Mouse (Mus musculus) adrenal gland, postnatal 36 days (tissue): Measurements from ENCODE around the gene 1520401A03Rik. TPM values are rescaled to one million over a fixed set of nuclear protein-coding genes. Genes with fewer than 3 reads are reported as not detected.

Experiments used
- DNase-seq, 2 experiments: peaks; one replicate each; pipeline ENCODE4 v3.0.0; 2021; ENCODE audit warnings: mixed read lengths in 1 of 2
- total RNA-seq, 2 experiments: library from RNA; stranded (reverse); gene quantifications; 2 replicates each; pipeline ENCODE4 v1.2.3; 2021

1520401A03Rik gene
- total RNA-seq, 2 experiments from 2014 or later = 7.7 to 23.0 TPM

DNA sequence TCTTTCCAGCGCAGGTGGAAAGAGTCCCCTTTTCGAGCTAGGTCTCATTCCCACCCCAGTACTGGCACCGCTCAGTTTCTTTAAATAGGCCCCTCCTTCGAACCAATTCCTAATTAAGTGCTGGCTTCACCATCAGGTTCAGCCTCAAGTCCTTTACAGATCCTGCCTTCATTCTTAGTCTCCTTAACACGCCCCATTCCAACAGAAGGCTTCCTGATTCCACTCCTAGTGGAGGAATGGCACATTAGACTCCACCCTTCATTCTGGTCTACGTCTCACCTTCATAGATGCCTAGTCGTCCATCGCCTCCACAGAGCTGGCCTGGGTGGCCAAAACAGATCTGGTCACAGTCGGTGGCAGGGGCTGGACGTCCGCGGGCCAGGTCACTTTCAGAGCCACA, 20.4 kb upstream of the 1520401A03Rik start:
- DNase-seq = no peak

- peak; percentile 28 to 69 for DNase-seq
Observed at GRCm38 (mm10) chr17:23742210-23742793, 19.7 kb upstream of the 1520401A03Rik start.

DNA sequence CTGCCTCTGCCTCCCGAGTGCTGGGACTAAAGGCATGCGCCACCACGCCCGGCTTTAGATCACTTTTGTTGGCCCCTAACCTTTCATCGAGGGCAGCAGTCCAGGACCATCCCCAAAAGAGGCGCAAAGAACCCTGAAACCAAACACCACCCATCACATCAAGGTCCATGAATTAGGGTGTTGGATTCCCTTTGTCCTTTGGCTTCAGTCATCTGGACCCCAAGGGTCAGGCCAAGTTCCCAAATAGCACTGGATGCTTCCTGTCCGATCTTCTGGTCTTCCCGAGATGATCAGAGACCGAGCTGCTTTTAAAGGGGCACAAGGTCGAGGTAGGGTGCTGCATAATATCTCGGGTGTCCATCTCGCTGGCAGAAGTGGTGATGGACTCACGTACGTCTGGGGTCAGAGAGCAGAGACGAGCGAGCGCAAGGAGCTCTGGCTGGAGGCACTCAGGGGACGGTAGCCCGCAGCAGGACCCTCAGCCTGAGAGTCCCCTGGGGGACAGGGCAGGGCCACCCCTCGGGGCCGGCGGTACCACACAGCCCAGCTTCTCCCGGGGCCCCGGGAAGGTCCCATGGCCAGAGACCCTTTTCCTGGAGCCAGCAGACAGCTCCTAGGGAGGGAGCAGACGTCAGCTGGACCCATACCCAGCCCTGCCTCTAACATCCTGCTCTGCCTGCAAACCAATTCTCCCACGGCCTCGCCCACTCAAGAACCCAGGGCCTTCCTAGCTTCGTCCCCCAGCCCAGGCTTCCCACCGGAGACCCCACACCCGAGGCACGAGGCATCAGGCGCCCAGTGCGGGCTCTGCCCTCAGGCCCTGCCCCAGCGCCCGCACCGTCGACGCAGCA, 19.0 kb upstream of the 1520401A03Rik start:
- no peak for DNase-seq

- no peak for DNase-seq
Observed at GRCm38 (mm10) chr17:23740598-23741021, 18.0 kb upstream of the 1520401A03Rik start, which contains the start of gene Paqr4. TSS of gene Paqr4 (minus strand) at chr17:23740867.

DNA sequence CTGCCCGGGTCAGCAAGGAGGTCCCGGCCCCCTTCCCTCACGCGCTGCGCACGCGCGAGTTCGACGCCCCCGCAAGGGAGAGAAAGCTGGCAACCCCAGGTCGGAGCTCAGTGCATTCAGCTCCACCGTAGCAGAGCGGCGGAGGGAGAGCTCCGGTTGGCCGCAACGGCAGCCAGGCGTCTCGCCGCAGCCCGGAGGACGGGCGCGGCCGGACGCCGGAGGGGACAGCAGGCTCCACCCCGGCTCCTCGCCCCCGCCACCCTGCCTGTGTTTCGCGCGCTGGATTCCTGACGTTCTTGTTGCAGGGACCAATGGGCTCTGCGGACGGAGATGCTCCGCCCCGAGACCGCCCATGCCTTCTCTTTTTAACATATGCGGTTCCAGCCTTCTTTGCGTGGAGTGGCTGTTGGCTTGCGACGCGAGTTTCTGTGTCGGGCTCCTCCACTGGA, 17.6 kb upstream of the 1520401A03Rik start:
- peak; percentile 94 for DNase-seq

- peak; percentile 28 to 43 for DNase-seq
Observed at GRCm38 (mm10) chr17:23739202-23740135, 16.9 kb upstream of the 1520401A03Rik start.

DNA sequence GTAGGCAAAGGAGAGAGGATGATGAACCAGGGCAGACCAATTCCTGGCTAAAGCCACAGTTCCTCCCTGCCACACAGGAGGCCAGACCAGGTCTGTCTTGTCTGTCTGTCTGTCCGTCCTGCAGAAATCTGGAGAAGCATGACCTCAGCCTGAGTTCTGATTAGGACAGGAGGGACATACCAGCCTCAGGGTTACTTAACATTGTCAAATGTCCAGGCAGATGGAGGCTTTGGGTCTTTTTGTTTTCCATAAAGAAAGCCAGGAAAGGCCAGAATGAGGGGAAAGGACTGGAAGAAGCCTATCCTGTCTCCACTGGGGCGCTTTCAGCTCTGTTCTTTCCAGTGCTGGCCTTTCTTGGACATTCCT, 16.2 kb upstream of the 1520401A03Rik start:
- DNase-seq = no peak

GRCm38 (mm10) chr17:23737493-23738445, 15.2 kb upstream of the 1520401A03Rik start:
- DNase-seq = no peak

DNA sequence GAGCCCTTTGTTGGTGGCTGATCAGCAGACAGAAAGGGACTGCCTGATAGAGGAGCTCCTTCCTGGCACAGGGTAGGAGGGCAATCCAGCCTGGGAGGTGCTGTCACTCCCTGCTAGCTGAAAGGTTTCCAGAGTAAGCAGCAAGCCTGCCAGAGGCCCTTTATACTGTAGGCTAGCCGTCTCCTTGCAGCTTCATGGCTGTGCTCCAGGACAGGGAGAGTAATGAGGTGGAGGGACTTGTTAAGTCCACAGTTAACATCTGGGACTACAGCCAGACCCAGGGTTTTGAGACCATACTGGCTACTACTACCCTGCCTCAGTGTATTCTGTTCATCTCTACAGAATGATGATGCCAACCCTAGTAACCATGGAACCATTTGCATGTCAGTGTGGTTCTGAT, 11.8 kb upstream of the 1520401A03Rik start:
- DNase-seq = no peak

GRCm38 (mm10) chr17:23730441-23730840, 7.9 kb upstream of the 1520401A03Rik start:
- no peak for DNase-seq

DNA sequence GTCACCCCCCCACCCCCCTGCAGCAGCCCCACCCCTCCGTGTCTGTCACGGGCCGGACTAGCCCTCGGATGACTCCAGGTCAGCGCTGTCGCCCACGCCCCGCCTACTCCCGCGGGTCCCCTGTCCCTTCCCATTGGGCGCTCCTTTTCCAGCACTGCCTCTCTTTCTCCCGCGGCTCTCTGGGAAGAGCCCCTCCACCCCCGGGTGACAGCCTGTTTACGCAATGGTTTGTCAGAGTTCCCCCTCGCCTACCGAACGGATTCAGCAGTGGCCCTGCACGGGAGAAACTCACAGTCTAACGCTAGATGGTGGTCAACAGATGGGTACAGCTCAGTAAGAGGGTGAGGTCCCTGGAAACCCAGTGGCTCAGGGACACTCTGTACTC, 4.2 kb upstream of the 1520401A03Rik start:
- DNase-seq = peak; percentile 82 to 88

- DNase-seq = peak; percentile 97 to 99
Observed at GRCm38 (mm10) chr17:23725999-23726757, 3.6 kb upstream of the 1520401A03Rik start, which contains the start of gene Pkmyt1. TSS of gene Pkmyt1 (plus strand) at chr17:23726336.

DNA sequence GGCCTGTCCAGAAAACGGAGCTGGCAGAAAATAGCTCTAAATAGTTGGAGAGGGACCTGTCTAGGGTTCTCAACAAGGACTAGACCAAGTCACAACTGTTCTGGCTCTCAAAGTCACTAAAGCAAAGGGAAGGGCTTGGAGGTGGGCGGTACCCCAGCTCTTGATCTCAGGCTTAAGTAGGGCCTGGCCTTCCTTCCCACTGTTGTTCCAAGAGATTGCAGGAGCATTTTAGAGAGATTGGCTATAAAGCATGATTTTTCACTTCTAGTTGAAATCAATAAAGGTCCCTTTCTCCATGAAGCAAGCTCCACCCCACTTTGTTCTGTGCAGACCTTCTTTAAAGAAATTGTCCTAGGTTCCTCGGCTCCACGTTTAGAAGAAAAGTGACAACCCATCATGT, 2.9 kb upstream of the 1520401A03Rik start:
- DNase-seq = no peak

GRCm38 (mm10) chr17:23721886-23722285, 697 bp downstream of the 1520401A03Rik start:
- peak; percentile 62 to 63 for DNase-seq

GRCm38 (mm10) chr17:23719455-23719854, 3.1 kb downstream of the 1520401A03Rik start:
- DNase-seq = no peak

GRCm38 (mm10) chr17:23717003-23717402, 5.6 kb downstream of the 1520401A03Rik start:
- no peak for DNase-seq

DNA sequence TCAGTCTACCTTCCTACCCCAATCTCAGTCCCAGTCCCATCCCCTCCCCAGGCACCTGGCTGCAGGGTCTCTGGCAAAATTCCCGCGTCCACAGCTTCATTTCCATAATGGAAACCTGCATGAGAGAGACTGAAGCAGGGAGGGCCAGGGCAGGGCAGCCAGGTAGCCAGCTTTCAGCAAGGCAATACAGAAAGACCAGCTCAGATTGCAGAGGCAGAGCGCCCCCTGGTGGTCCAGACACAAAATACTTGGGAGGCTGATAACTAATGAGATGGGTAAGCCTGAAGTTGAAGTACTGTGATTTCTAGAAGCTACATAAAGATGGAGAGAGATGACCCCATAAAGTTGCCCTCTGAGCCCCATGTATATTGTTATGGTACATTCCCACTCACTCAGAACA, 16.4 kb downstream of the 1520401A03Rik start:
- DNase-seq = peak; percentile 81 to 84

DNA sequence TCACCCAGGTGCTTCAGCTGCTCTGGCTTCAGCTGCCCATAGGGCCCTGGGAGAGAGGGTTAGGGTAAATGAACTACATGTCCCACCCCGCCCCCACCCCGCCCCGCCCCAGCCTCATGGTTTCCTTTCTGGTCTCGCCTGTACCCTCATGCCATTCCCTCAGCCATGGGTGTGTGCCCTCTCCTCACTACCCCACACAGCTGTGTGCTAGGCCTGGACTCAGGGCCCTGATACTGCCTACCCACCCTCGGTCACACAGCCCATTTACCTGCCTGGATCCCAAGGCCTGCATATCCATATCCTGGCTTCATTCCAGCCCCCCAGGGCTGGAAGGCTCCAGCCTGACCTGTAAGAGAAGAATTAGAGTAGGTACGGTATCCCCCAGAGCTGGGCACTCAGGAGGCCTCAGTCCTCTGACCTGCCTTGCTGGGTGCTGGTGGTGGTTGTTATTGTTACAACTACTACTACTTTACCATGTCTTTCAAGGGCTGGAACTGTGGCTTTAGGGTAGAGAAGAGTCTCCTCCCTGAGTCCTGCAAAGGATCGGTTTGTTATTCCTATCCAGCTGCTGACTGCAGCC, 17.0 kb downstream of the 1520401A03Rik start:
- no peak for DNase-seq

DNA sequence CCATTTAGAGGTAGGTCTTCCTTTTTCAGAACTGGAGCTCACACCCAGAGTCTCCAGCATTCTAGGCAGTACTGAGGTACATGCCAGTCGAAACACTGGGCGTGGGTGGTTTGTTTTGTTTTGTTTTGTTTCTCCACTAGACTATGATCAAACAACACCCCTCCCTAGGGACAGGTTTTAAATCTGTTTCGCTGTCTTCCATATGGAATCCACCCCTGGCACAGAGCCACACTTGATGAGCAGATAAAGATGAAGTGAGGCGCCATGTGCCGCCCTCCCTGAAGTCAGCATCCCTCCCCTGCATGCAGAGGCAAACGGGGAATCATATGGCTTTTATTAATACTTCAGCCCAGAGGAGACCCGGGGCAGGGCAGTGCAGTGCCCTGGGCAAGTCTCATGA, 17.8 kb downstream of the 1520401A03Rik start:
- no peak for DNase-seq

- DNase-seq = no peak
Observed at GRCm38 (mm10) chr17:23703301-23703700, 19.3 kb downstream of the 1520401A03Rik start.
